Mouse (Mus musculus) liver, adult (tissue): ENCODE measurements around the gene Hoxc10.

Experiments
- GATA4 ChIP-seq: IDR thresholded peaks from 2 replicates; pipeline ENCODE4 v1.6.1; 2014; ENCODE audit warnings: mild to moderate bottlenecking, low read length; ENCODE audit not compliant: insufficient replicate concordance

Gene Hoxc10

GRCm38 (mm10) chr15:102955833-102956640 lies 10.6 kb upstream of the Hoxc10 start:
- no peak for TF ChIP-seq GATA4

GRCm38 (mm10) chr15:102956906-102957305 lies 9.7 kb upstream of the Hoxc10 start:
- TF ChIP-seq GATA4, result no peak

GRCm38 (mm10) chr15:102959663-102960191 lies 6.9 kb upstream of the Hoxc10 start:
- no peak for TF ChIP-seq GATA4

GRCm38 (mm10) chr15:102961728-102962127 lies 4.9 kb upstream of the Hoxc10 start:
- TF ChIP-seq GATA4, result no peak

GRCm38 (mm10) chr15:102962492-102962891 lies 4.1 kb upstream of the Hoxc10 start:
- TF ChIP-seq GATA4, result no peak

GRCm38 (mm10) chr15:102963259-102963658 lies 3.3 kb upstream of the Hoxc10 start:
- no peak for TF ChIP-seq GATA4

GRCm38 (mm10) chr15:102963671-102964640 lies 2.6 kb upstream of the Hoxc10 start:
- no peak for TF ChIP-seq GATA4

- TF ChIP-seq GATA4, result no peak
Measured at GRCm38 (mm10) chr15:102965003-102965891, 1.3 kb upstream of the Hoxc10 start.

- no peak for TF ChIP-seq GATA4
Measured at GRCm38 (mm10) chr15:102965892-102966775, 462 bp upstream of the Hoxc10 start.

- no peak for TF ChIP-seq GATA4
Measured at GRCm38 (mm10) chr15:102967312-102967510, 615 bp downstream of the Hoxc10 start, which contains the start of gene Hoxc5. Hoxc5 (plus strand) TSS chr15:102967443.

- TF ChIP-seq GATA4, result no peak
Measured at GRCm38 (mm10) chr15:102967511-102968397, 1.2 kb downstream of the Hoxc10 start.

- no peak for TF ChIP-seq GATA4
Measured at GRCm38 (mm10) chr15:102969296-102969695, 2.7 kb downstream of the Hoxc10 start.

- TF ChIP-seq GATA4, result no peak
Measured at GRCm38 (mm10) chr15:102970740-102971139, 4.1 kb downstream of the Hoxc10 start.

GRCm38 (mm10) chr15:102972254-102972653 lies 5.7 kb downstream of the Hoxc10 start:
- TF ChIP-seq GATA4, result no peak
